Comparison of ENCODE assay signal across 31 mouse cellular contexts in genomic region chr9:84028120-84028519, GRCm38 (mm10).
DNase-seq lines count a peak whose midpoint lies in the region; ATAC-seq and TF ChIP-seq lines count a peak whose summit lies in the region.
"Had no signal": no experiment of that assay in that cellular context is flagged by ENCODE, and none has a peak within 500 bp of the region (broad histone marks: within the 10 kb centered on the region; RNA-seq: fewer than 3 reads in every experiment).

No protein-coding gene starts in this region.

- peak overlapping the region; percentile 38; the same call in 1 of the 2 replicates for H3K27ac ChIP-seq in bone marrow, adult 2 months (ENCODE audit: control insufficient read depth, insufficient read depth, low read depth, low read length, poor library complexity)
- peak overlapping the region; percentile 82 for H3K27ac ChIP-seq in spleen, adult 2 months (ENCODE audit: insufficient read depth, low read length)
- H3K27ac ChIP-seq in neural tube, embryonic 15.5 days (replicated peaks): no peak overlapping the region
- H3K27ac ChIP-seq: embryonic facial prominence, embryonic 13.5 days; forebrain, embryonic 10.5 days; forebrain, embryonic 15.5 days; gastrocnemius, adult 2 months; hindbrain, embryonic 12.5 days; hindbrain, postnatal 0 days; limb, embryonic 12.5 days; liver, embryonic 15.5 days; lung, embryonic 15.5 days; midbrain, embryonic 12.5 days; neural tube, embryonic 13.5 days; stomach, embryonic 15.5 days had no signal

- H3K4me2 ChIP-seq in neural tube, embryonic 15.5 days: no peak overlapping the region
- H3K4me2 ChIP-seq: embryonic facial prominence, embryonic 13.5 days; forebrain, embryonic 15.5 days; hindbrain, embryonic 12.5 days; limb, embryonic 12.5 days; liver, embryonic 15.5 days; lung, embryonic 15.5 days; midbrain, embryonic 12.5 days; neural tube, embryonic 13.5 days; stomach, embryonic 15.5 days had no signal

- H3K36me3 ChIP-seq in spleen, adult 2 months (ENCODE audit: control insufficient read depth, insufficient read depth, low read length): no peaks in the 10 kb centered on the region
- H3K36me3 ChIP-seq in neural tube, embryonic 15.5 days: no peaks in the 10 kb centered on the region
- H3K36me3 ChIP-seq: embryonic facial prominence, embryonic 13.5 days; forebrain, embryonic 10.5 days; forebrain, embryonic 15.5 days; hindbrain, embryonic 12.5 days; limb, embryonic 12.5 days; liver, embryonic 15.5 days; lung, embryonic 15.5 days; midbrain, embryonic 12.5 days; neural tube, embryonic 13.5 days; stomach, embryonic 15.5 days had no signal

- intact Hi-C loops in heart, postnatal 10 days (cut with DNase I): no loop called here

- 62% methylated on average over 2 of the region's 2 CpGs for WGBS in bone marrow, adult 2 months
- 25% methylated on average over 2 of the region's 2 CpGs for WGBS in spleen, adult 2 months
- WGBS in neural tube, embryonic 15.5 days: 92% methylated on average over 2 of the region's 2 CpGs

- no peak for TF ChIP-seq POLR2A in bone marrow, adult 2 months (IDR thresholded peaks at IDR 0.05; ENCODE audit: borderline replicate concordance, control insufficient read depth, low read depth, low read length)
- no peak for TF ChIP-seq POLR2A in spleen, adult 2 months (IDR thresholded peaks at IDR 0.05; ENCODE audit: low read depth, low read length)

- no peak for ATAC-seq in neural tube, embryonic 15.5 days (ENCODE audit: low FRiP score)
- ATAC-seq: forebrain, embryonic 15.5 days; hindbrain, postnatal 0 days; intestine, embryonic 16.5 days; Patski had no signal

- no peak for TF ChIP-seq CTCF in bone marrow, adult 2 months (IDR thresholded peaks at IDR 0.05; ENCODE audit: control insufficient read depth, insufficient read depth, low read length)
- TF ChIP-seq CTCF in spleen, adult 2 months (IDR thresholded peaks at IDR 0.05; ENCODE audit: extremely low read depth, insufficient read depth, insufficient read length, insufficient replicate concordance): no peak

- no peaks in the 10 kb centered on the region; the same call in 1 of the 2 replicates for H3K4me1 ChIP-seq in bone marrow, adult 2 months (ENCODE audit: control insufficient read depth, insufficient read depth, low read length)
- peaks cover 8% of the 10 kb centered on the region; the same call in 1 of the 2 replicates for H3K4me1 ChIP-seq in spleen, adult 2 months (ENCODE audit: control insufficient read depth, insufficient read depth, insufficient read length)
- H3K4me1 ChIP-seq in neural tube, embryonic 15.5 days: peaks cover 16% of the 10 kb centered on the region
- H3K4me1 ChIP-seq: liver, embryonic 15.5 days had no signal

- no peaks in the 10 kb centered on the region for H3K27me3 ChIP-seq in spleen, adult 2 months (ENCODE audit: control insufficient read depth, insufficient read depth, low read length)
- no peaks in the 10 kb centered on the region for H3K27me3 ChIP-seq in neural tube, embryonic 15.5 days (replicated peaks)
- H3K27me3 ChIP-seq: embryonic facial prominence, embryonic 13.5 days; forebrain, embryonic 15.5 days; hindbrain, embryonic 12.5 days; limb, embryonic 12.5 days; liver, embryonic 15.5 days; lung, embryonic 15.5 days; midbrain, embryonic 12.5 days; neural tube, embryonic 13.5 days; Patski; stomach, embryonic 15.5 days had no signal

- no peaks in the 10 kb centered on the region for H3K9me3 ChIP-seq in neural tube, embryonic 15.5 days (replicated peaks)
- H3K9me3 ChIP-seq: embryonic facial prominence, embryonic 13.5 days; forebrain, embryonic 10.5 days; forebrain, embryonic 15.5 days; G1E; hindbrain, embryonic 12.5 days; limb, embryonic 12.5 days; liver, embryonic 15.5 days; lung, embryonic 15.5 days; midbrain, embryonic 12.5 days; neural tube, embryonic 13.5 days; stomach, embryonic 15.5 days had no signal

- no peak overlapping the region for H3K9ac ChIP-seq in neural tube, embryonic 15.5 days (replicated peaks)
- H3K9ac ChIP-seq: embryonic facial prominence, embryonic 13.5 days; forebrain, embryonic 15.5 days; hindbrain, embryonic 12.5 days; limb, embryonic 12.5 days; liver, embryonic 15.5 days; lung, embryonic 15.5 days; midbrain, embryonic 12.5 days; neural tube, embryonic 13.5 days; stomach, embryonic 15.5 days had no signal

- DNase-seq in lung, postnatal 25 days (ENCODE audit: low spot score): peak; percentile 5
- DNase-seq in lung, postnatal 14 days: no peak
- peak; percentile 38 to 49 for DNase-seq in B cell, adult 2 months
- DNase-seq in spleen, adult 2 months (ENCODE audit: low read depth in 1 of 2, low spot score in 2 of 2): peak; percentile 35 to 45
- DNase-seq in frontal cortex, postnatal 36 days (ENCODE audit: low spot score in 2 of 2): no peak
- DNase-seq in heart, postnatal 10 days: no peak
- DNase-seq: adrenal gland, postnatal 10 days; cerebellum, adult 11-12 months; cerebellum, postnatal 10 days; gastrocnemius, adult 2 months; kidney, adult 9 months; kidney, postnatal 10 days; layer of hippocampus, postnatal 36 days; retina, postnatal 1 day; right cerebral cortex, postnatal 14 days had no signal

- no peak overlapping the region for H3K4me3 ChIP-seq in bone marrow, adult 2 months (replicated peaks; ENCODE audit: control insufficient read depth, low read depth, low read length)
- H3K4me3 ChIP-seq in spleen, adult 2 months (ENCODE audit: extremely low read depth, insufficient read depth, insufficient read length): no peak overlapping the region
- no peak overlapping the region for H3K4me3 ChIP-seq in neural tube, embryonic 15.5 days (replicated peaks)
- H3K4me3 ChIP-seq: embryonic facial prominence, embryonic 13.5 days; forebrain, embryonic 10.5 days; forebrain, embryonic 15.5 days; gastrocnemius, adult 2 months; hindbrain, embryonic 12.5 days; limb, embryonic 12.5 days; liver, embryonic 15.5 days; lung, embryonic 15.5 days; midbrain, embryonic 12.5 days; neural tube, embryonic 13.5 days; stomach, embryonic 15.5 days had no signal

Comparison
In these comparisons a context has a peak if more than half of its experiments do, and no peak if none do; other contexts are left out.
1. DNase-seq: peak in lung, postnatal 25 days (single experiment), B cell, adult 2 months (2 of 2) and spleen, adult 2 months (2 of 2); none in lung, postnatal 14 days (single experiment), frontal cortex, postnatal 36 days (0 of 2) and heart, postnatal 10 days (0 of 2).